Mouse (Mus musculus): ENCODE measurements around the gene Pofut2. TPM values are rescaled to one million over a fixed set of nuclear protein-coding genes. Genes with fewer than 3 reads are reported as not detected.
"Not testable (repeated sequence)": the region's sequence is repeated elsewhere in the genome, so short reads cannot be mapped to it uniquely, and the experiment has no call there.

The Pofut2 gene
- polyA plus RNA-seq, 1 experiment from 2014 or later, result 62.3 TPM

DNA sequence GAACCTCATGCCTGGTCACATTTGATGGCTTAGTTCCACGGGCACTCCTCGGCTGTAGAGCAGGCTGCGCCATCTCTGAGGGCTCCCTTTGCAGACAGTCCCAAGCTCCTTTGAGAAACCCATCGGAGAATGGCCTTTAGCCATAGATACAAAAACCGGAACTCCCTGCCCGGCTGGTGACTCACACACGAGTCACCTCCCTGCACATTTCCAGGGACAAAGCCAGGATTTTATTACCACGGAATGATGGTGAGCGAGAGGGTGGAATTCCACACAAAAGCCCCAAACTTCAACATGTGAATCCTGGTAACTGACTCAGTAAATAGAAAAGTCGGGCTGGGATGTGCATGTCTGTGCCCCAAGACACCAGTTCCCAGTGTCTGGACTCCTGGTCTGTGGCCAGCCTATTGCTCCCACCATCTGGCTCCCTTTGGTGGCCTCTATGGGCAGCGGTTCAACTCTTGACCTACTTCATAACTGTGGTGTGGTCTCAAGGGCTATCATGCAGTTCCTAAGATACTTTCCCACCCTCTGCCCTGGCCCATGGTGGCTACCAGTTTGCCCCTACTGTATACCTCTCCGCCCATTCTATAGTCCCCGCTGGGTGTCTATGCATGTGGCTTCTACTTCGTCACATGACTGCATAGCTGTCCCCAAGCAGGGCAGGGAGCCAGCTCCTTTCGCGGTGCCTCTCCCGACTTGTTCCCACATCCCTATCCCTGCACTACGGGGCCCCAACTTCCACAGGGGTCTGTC is 7.1 kb upstream of the Pofut2 start:
- ATAC-seq (ENCODE audit: low read depth), result peak; percentile 38; the same call in 1 of the 2 replicates
- WGBS, result 61% methylated on average over 18 of the region's 18 CpGs
- no peaks in the 10 kb centered on the region for H3K9me3 ChIP-seq
- no peaks in the 10 kb centered on the region for H3K27me3 ChIP-seq
- H3K9ac ChIP-seq, result 0 out of 2 replicates have a peak overlapping the region, but pooled peaks have one; percentile 22
- H3K4me2 ChIP-seq, result no peak overlapping the region
- H3K4me3 ChIP-seq, result no peak overlapping the region
- H3K4me1 ChIP-seq (replicated peaks), result peaks cover 40% of the 10 kb centered on the region
- H3K27ac ChIP-seq (replicated peaks), result 0 out of 2 replicates have a peak overlapping the region, but pooled peaks have one; percentile 9
- no peaks in the 10 kb centered on the region for H3K36me3 ChIP-seq

DNA sequence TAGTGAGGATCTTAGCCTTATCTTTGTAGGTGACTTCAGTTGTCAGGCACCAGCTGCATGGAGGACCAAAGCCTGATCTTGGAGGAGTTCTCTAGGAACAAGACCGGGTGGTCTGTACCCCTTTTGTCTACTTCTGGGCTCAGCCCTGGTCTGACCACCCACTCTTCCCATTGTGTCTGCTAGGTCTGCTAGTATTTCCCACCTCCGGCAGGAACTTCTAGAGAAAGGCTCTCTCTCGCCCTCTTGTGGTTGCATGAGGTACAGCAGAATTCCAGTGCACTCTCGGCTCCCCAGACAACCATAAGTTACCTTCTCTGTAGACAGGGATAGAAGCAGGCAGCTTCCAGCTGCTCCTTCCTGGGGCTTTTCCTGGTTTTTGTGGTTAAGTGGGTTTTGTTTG is 6.2 kb upstream of the Pofut2 start:
- H3K27me3 ChIP-seq, result no peaks in the 10 kb centered on the region
- WGBS, result 2% methylated on average over 4 of the region's 4 CpGs
- H3K4me2 ChIP-seq, result no peak overlapping the region
- H3K9ac ChIP-seq, result no peak overlapping the region
- H3K36me3 ChIP-seq, result no peaks in the 10 kb centered on the region
- ATAC-seq (ENCODE audit: low read depth), result peak; percentile 33
- no peak overlapping the region for H3K27ac ChIP-seq (replicated peaks)
- H3K9me3 ChIP-seq, result no peaks in the 10 kb centered on the region
- peaks cover 40% of the 10 kb centered on the region for H3K4me1 ChIP-seq (replicated peaks)
- no peak overlapping the region for H3K4me3 ChIP-seq

DNA sequence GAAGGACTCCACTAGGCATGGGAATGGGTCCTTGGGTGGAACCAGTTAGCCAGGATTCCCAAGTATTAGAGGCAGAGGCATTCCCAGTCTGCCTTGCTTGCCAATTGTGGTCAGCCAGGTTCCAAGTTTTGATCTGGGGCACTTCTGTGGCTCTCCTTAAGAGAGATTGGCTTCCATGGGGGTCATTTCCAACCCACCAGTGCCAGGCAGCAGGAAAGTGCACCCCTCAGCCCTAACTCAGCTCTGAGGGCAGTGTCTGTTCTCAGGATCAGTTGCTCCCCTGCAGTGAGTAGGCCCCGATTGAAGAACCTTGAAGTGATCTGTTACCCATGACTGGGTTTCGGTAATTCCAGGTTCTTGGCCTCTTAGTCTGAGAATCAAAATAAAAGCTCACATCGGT is 3.8 kb upstream of the Pofut2 start:
- Histone ChIP-seq H3K4me1 (replicated peaks) (peaks cover 49% of the 10 kb centered on the region), H3K27me3 (no peaks in the 10 kb centered on the region), H3K36me3 (no peaks in the 10 kb centered on the region), H3K9ac (no peak overlapping the region), H3K27ac (replicated peaks) (no peak overlapping the region), H3K9me3 (no peaks in the 10 kb centered on the region), H3K4me2 (no peak overlapping the region), H3K4me3 (no peak overlapping the region)
- ATAC-seq (ENCODE audit: low read depth), result no peak
- WGBS, result 72% methylated on average over 3 of the region's 3 CpGs

DNA sequence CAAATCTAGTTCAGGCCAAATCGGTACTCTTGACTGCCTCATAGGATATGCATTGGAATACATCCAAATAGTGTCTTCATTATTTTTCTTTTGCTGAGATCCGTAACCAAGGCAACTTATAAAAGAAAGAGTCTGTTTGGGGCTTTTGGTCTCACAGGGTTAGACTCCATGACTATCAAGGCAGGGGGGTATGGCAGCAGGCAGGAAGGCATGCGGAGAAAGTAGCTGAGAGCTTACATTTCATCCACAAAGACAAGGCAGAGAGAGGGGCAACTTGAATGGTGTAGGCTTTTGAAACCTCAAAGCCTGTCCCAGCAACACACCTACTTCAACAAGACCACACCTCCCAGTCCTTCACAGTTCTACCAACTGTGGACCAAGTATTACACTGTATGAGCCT is 3.3 kb upstream of the Pofut2 start:
- Histone ChIP-seq H3K4me1 (replicated peaks) (peaks cover 53% of the 10 kb centered on the region), H3K4me2 (no peak overlapping the region), H3K9me3 (no peaks in the 10 kb centered on the region), H3K27ac (replicated peaks) (no peak overlapping the region), H3K4me3 (no peak overlapping the region), H3K36me3 (peaks cover 2% of the 10 kb centered on the region; the same call in 1 of the 2 replicates), H3K27me3 (no peaks in the 10 kb centered on the region), H3K9ac (no peak overlapping the region)
- WGBS, result 57% methylated on average over 3 of the region's 3 CpGs
- no peak for ATAC-seq (ENCODE audit: low read depth)

DNA sequence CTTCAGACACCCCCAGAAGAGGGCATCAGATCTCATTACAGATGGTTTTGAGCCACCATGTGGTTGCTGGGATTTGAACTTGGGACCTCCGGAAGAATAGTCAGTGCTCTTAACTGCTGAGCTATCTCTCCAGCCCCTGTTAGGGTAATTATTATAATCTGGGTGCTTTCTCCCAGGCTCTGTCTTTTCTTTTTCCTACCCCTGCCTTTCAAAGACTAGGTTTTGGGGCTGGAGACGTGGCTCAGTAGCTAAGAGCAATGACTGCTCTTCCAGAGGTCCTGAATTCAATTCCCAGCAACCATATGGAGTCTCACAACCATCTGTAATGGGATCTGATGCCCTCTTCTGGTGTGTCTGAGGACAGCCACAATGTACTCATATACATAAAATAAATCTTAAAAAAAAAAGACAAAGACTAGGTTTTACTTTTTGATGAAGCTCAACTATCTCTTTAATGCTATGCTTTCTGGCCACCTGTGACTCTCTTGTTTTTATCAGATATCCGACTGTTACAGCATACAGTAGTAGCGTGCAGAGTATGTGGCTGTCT is 902 bp upstream of the Pofut2 start:
- WGBS, result 56% methylated on average over 4 of the region's 4 CpGs
- Histone ChIP-seq H3K4me2 (peak overlapping the region; percentile 78), H3K9ac (peak overlapping the region; percentile 72; the same call in 1 of the 2 replicates)

DNA sequence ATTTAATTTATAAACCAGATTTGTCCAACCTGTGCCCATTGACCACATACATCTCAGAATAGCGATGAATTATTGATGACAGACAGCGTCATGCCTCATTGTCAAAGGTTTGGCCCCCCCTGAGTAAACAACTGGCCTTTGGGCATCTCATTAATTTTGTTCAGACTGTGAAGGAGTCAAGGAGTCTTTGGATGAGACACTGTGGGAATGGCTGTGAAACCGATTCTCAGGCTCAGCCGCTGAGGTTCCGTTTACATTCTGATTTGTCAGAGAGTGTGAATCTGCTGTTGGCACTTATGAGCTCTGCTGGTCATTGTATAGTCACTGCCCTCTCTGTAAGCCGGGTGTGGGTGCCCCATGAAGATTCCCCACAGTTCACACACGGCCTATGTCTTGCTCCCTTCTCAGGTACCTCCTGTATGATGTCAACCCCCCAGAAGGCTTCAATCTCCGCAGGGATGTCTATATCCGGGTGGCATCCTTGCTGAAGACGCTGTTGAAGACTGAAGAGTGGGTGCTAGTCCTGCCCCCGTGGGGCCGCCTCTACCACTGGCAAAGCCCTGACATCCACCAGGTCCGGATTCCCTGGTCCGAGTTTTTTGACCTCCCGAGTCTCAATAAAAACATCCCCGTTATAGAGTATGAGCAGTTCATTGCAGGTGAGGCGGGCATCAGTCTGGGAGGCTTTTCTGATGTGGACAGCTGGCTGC is 1.3 kb downstream of the Pofut2 start:
- no peak for ATAC-seq (ENCODE audit: low read depth)

More for the DNA sequence above, 902 bp upstream of the Pofut2 start:
- no peaks in the 10 kb centered on the region for H3K27me3 ChIP-seq
- H3K9me3 ChIP-seq, result no peaks in the 10 kb centered on the region
- H3K36me3 ChIP-seq, result peaks cover 27% of the 10 kb centered on the region
- H3K4me3 ChIP-seq, result peak overlapping the region; percentile 72
- H3K4me1 ChIP-seq (replicated peaks), result peaks cover 31% of the 10 kb centered on the region
- 0 out of 2 replicates have a peak overlapping the region, but pooled peaks have one; percentile 76 for H3K27ac ChIP-seq (replicated peaks)
- no peak for ATAC-seq (ENCODE audit: low read depth)

DNA sequence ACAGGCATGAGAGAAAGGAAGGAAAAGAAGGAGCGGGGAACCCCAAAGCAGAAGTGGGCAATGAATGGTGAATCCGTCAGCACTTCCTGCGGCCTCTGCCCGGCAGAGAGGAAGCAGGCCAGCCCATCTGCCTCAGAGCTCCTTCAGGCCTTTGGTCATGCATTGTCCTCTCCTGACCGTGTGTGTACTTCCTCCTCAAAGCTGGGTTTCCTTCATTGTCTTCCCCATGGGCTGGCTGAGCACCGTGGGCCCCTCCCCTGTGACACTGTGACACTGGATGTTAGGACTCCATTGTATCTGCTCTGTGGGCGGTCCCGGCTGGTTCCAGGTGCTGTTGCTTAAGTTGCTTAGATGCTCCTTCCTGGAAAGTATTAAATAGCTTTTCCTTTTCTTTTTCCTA is 7.3 kb downstream of the Pofut2 start:
- H3K36me3 ChIP-seq, result peaks cover 96% of the 10 kb centered on the region
- no peaks in the 10 kb centered on the region for H3K4me1 ChIP-seq (replicated peaks)
- H3K4me3 ChIP-seq, result no peak overlapping the region
- WGBS, result 69% methylated on average over 8 of the region's 8 CpGs
- no peak overlapping the region for H3K9ac ChIP-seq
- no peak for ATAC-seq (ENCODE audit: low read depth)
- H3K27ac ChIP-seq (replicated peaks), result no peak overlapping the region
- H3K9me3 ChIP-seq, result no peaks in the 10 kb centered on the region
- H3K4me2 ChIP-seq, result no peak overlapping the region
- no peaks in the 10 kb centered on the region for H3K27me3 ChIP-seq

More for the DNA sequence above, 1.3 kb downstream of the Pofut2 start:
- Histone ChIP-seq H3K9ac (peak overlapping the region; percentile 89), H3K27me3 (no peaks in the 10 kb centered on the region), H3K27ac (replicated peaks) (no peak overlapping the region), H3K4me3 (peak overlapping the region; percentile 72), H3K4me2 (peak overlapping the region; percentile 78), H3K4me1 (replicated peaks) (peaks cover 27% of the 10 kb centered on the region), H3K9me3 (no peaks in the 10 kb centered on the region), H3K36me3 (peaks cover 49% of the 10 kb centered on the region)
- 85% methylated on average over 17 of the region's 17 CpGs for WGBS

DNA sequence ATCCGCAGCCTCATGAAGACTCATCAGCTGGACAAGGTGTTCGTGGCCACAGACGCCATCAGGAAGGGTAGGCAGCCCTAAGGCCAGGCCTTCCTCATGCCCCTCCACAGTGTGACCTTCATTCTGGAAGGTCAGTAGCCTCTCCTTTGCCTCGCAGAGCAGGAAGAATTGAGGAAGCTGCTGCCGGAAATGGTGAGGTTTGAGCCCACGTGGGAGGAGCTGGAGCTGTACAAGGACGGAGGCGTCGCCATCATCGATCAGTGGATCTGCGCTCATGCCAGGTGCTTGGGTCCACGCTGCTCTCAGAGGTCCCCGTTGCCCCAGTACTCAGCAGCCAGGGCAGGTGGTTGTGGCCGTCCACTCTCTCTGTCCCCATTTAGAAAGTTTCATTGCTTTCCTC is 8.0 kb downstream of the Pofut2 start:
- Histone ChIP-seq H3K27me3 (no peaks in the 10 kb centered on the region), H3K9me3 (no peaks in the 10 kb centered on the region), H3K4me1 (replicated peaks) (no peaks in the 10 kb centered on the region), H3K27ac (replicated peaks) (no peak overlapping the region), H3K4me2 (no peak overlapping the region), H3K36me3 (peaks cover 89% of the 10 kb centered on the region), H3K4me3 (no peak overlapping the region), H3K9ac (no peak overlapping the region)
- 89% methylated on average over 14 of the region's 14 CpGs for WGBS
- ATAC-seq (ENCODE audit: low read depth), result no peak

DNA sequence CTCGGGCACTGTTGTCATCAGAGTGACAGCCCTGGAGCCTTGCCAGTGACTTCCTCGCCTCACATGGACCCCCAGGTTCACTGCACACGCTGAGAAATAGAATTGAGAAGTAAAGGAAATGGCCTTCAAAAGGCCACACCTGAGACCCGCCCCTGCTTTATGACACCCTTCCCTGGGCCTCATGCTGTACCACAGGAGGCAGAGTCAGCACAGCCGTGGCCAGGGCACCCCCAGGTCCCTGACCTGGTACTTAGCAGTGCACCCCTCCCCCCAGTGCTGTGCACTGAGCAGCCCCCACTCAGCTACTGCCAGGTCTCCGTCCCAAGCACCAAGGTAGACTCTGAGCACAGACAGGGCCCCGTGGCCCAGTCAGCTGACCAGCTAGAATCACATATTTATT is 10.1 kb downstream of the Pofut2 start:
- peaks cover 10% of the 10 kb centered on the region for H3K4me1 ChIP-seq (replicated peaks)
- H3K36me3 ChIP-seq, result peaks cover 68% of the 10 kb centered on the region
- no peaks in the 10 kb centered on the region for H3K9me3 ChIP-seq
- H3K4me2 ChIP-seq, result no peak overlapping the region
- no peak overlapping the region for H3K9ac ChIP-seq
- H3K4me3 ChIP-seq, result no peak overlapping the region
- H3K27ac ChIP-seq (replicated peaks), result no peak overlapping the region
- ATAC-seq (ENCODE audit: low read depth), result no peak
- WGBS, result 78% methylated on average over 7 of the region's 7 CpGs
- H3K27me3 ChIP-seq, result no peaks in the 10 kb centered on the region

DNA sequence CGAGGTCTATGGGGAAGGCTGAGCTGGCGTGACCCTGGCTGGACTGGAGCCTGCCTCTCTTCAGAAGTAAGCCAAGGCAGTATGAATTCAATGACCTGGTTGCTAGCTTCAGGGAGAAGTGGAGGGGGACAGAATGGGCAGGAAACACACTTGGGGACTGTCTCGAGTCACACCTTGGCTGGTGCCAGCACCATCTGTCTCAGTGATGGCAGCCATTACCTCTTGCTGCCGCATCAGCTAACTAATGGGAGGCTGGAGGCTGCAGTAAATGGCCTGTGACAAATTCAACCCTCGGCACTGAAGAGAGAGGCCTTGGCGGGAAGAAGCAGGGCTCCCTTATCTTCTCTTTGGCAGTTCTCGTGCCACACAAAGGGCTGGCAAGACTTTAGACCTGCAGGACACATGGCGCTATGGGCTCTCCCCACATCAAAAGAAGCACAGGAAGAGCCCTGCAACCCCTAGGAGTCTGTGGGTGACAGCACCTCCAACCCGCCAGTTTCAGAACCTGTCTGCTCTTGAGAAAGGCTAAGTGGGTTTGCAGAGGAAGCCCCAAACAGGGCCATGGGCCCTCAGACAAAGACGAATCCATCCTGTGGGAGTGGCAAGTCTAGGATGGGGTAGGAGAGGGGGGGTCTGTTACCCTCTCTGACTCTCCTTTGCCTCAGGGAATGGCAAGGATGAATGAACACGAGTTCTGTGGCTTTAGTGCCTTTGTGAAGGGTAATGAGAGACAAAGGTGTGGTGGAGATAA is 14.1 kb downstream of the Pofut2 start:
- no peak overlapping the region for H3K4me3 ChIP-seq
- H3K4me2 ChIP-seq, result no peak overlapping the region
- H3K9me3 ChIP-seq, result no peaks in the 10 kb centered on the region
- no peaks in the 10 kb centered on the region for H3K27me3 ChIP-seq
- H3K27ac ChIP-seq (replicated peaks), result no peak overlapping the region
- peaks cover 10% of the 10 kb centered on the region for H3K4me1 ChIP-seq (replicated peaks)
- H3K36me3 ChIP-seq, result peaks cover 27% of the 10 kb centered on the region
- ATAC-seq (ENCODE audit: low read depth), result no peak
- 44% methylated on average over 11 of the region's 11 CpGs for WGBS
- no peak overlapping the region for H3K9ac ChIP-seq

DNA sequence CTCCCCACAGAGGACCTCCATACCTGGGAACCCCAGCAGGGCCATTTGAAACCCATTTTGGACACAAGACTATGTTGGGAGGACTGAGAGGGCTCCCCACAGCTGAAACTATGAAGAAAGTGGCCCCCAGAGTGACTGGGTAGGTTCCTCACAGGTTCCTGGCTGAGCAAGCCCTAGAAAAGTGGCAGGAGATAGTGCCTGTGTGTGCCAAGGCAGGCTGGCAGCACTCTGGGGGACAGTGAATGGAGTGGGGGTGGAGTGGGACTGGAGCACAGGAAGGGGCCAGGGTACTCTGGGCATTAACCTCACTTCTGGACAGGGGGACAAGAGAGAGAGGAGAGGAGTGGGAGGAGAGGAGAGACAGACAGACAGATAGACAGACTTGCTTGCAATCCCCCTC is 14.8 kb downstream of the Pofut2 start:
- Histone ChIP-seq H3K9ac (no peak overlapping the region), H3K4me1 (replicated peaks) (peaks cover 10% of the 10 kb centered on the region), H3K27ac (replicated peaks) (no peak overlapping the region), H3K9me3 (no peaks in the 10 kb centered on the region), H3K4me3 (no peak overlapping the region), H3K36me3 (peaks cover 21% of the 10 kb centered on the region), H3K27me3 (no peaks in the 10 kb centered on the region), H3K4me2 (no peak overlapping the region)
- ATAC-seq (ENCODE audit: low read depth), result no peak

DNA sequence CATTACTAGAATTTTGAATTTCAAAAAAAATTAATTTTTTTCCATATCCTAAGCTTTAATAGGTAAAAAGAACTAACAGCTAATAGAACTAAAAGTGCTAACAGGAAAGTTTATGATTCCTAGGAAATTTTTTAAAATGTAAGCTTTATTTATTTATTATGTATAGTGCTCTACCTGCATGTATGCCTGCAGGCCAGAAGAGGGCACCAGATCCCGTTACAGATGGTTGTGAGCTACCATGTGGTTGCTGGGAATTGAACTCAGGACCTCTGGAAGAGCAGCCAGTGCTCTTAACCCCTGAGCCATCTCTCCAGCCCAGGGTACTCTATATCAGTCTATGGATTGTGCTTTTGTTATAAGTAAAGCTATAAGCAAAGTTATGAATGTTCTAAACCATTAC is 23.1 kb downstream of the Pofut2 start:
- not testable (repeated sequence) for ATAC-seq (ENCODE audit: low read depth); H3K27me3 ChIP-seq; H3K9ac ChIP-seq; H3K4me2 ChIP-seq; H3K4me3 ChIP-seq; H3K27ac ChIP-seq (replicated peaks); H3K4me1 ChIP-seq (replicated peaks); H3K36me3 ChIP-seq; H3K9me3 ChIP-seq
- 82% methylated on average over 1 of the region's 1 CpGs for WGBS

Data from neural tube, embryonic 13.5 days (tissue).